Mouse (Mus musculus) midbrain, embryonic 14.5 days (tissue): ENCODE results near the gene Atp6ap1l. TPM values are rescaled to one million over a fixed set of nuclear protein-coding genes. Genes with fewer than 3 reads are reported as not detected.
"Not testable (repeated sequence)": the region's sequence is repeated elsewhere in the genome, so short reads cannot be mapped to it uniquely, and the experiment has no call there.

Experiments used
- ATAC-seq: fragments of 200-750 bp; cut with Nextera tagmentation; 2 replicates; pipeline ENCODE4 v1.8.0; 2017; ENCODE audit warnings: moderate number of reproducible peaks, moderate library complexity; ENCODE audit not compliant: low FRiP score, low TSS enrichment
- DNase-seq: peaks from one replicate; pipeline ENCODE4 v3.0.0-alpha.2; 2015
- H3K27ac ChIP-seq: fragments of 300-500 bp; sonication (generic); replicated peaks from 2 replicates; pipeline ENCODE4 v1.5.1; 2014; ENCODE audit warnings: mild to moderate bottlenecking, low read depth, low read length, moderate library complexity
- H3K27me3 ChIP-seq: fragments of 300-500 bp; sonication (generic); 2 replicates; pipeline ENCODE4 v1.6.1; 2014; ENCODE audit warnings: low read length, control low read depth, mixed read lengths; ENCODE audit not compliant: control insufficient read depth, insufficient read depth
- H3K36me3 ChIP-seq: fragments of 300-500 bp; sonication (generic); 2 replicates; pipeline ENCODE4 v1.6.1; 2014; ENCODE audit warnings: low read length, control low read depth; ENCODE audit not compliant: control insufficient read depth, insufficient read depth
- H3K4me1 ChIP-seq: fragments of 300-500 bp; sonication (generic); 2 replicates; pipeline ENCODE4 v1.6.1; 2014; ENCODE audit warnings: mild to moderate bottlenecking, antibody characterized with exemption, low read length, control low read depth; ENCODE audit not compliant: control insufficient read depth, insufficient read depth
- H3K4me2 ChIP-seq: fragments of 300-500 bp; sonication (generic); 2 replicates; pipeline ENCODE4 v1.6.1; 2014; ENCODE audit warnings: mild to moderate bottlenecking, low read length, moderate library complexity
- H3K4me3 ChIP-seq: fragments of 300-500 bp; sonication (generic); replicated peaks from 2 replicates; pipeline ENCODE4 v1.5.1; 2014; ENCODE audit warnings: low read depth, low read length
- H3K9ac ChIP-seq: fragments of 300-500 bp; sonication (generic); replicated peaks from 2 replicates; pipeline ENCODE4 v1.6.1; 2014; ENCODE audit warnings: mild to moderate bottlenecking, low read length, moderate library complexity
- H3K9me3 ChIP-seq: fragments of 300-500 bp; sonication (generic); 2 replicates; pipeline ENCODE4 v1.6.1; 2016; ENCODE audit warnings: low read length, control low read depth, mixed read lengths; ENCODE audit not compliant: control insufficient read depth
- WGBS: fragments of 180-500 bp; shearing (Covaris S2); extraction: QIAGEN DNeasy Blood & Tissue Kit; methylation state at CpG from one replicate; pipeline ENCODE4 v1.1.7; 2014; 5-methylcytosine and 5-hydroxymethylcytosine counted together
- polyA plus RNA-seq: library from polyadenylated mRNA; unstranded; fragments of >200 nt; fragmentation: Nextera tagmentation; extraction: Ambion mirVana; gene quantifications from 2 replicates; pipeline ENCODE4 v1.2.1, GENCODE M21; 2014

Gene Atp6ap1l
- polyA plus RNA-seq, 1 experiment from 2014 or later, result 0.91 TPM

DNA sequence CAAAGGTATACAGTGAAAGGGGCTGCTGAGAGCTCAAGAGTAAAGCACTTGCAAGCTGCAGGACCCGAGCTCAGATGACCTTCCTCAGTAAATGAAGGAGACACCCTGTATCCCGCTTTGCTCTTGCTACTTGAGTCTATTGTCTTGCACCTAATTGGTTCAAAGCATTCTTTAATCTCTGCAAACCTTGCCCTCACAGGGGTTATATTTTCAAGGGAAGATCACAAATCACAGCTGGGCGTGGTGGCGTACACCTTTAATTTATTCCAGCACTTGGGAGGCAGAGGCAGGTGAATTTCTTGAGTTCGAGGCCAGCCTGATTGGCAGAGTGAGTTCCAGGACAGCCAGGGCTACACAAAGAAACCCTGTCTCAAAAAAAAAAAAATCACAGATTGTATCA is 20.0 kb upstream of the Atp6ap1l start:
- H3K27ac ChIP-seq, result no peak overlapping the region
- H3K4me1 ChIP-seq, result peaks cover 6% of the 10 kb centered on the region; the same call in 1 of the 2 replicates
- H3K4me3 ChIP-seq, result no peak overlapping the region
- DNase-seq, result no peak
- no peak overlapping the region for H3K4me2 ChIP-seq
- no peak overlapping the region for H3K9ac ChIP-seq
- WGBS, result 89% methylated on average over 5 of the region's 5 CpGs
- H3K27me3 ChIP-seq, result no peaks in the 10 kb centered on the region
- peaks cover 41% of the 10 kb centered on the region for H3K36me3 ChIP-seq
- no peaks in the 10 kb centered on the region for H3K9me3 ChIP-seq
- no peak for ATAC-seq

DNA sequence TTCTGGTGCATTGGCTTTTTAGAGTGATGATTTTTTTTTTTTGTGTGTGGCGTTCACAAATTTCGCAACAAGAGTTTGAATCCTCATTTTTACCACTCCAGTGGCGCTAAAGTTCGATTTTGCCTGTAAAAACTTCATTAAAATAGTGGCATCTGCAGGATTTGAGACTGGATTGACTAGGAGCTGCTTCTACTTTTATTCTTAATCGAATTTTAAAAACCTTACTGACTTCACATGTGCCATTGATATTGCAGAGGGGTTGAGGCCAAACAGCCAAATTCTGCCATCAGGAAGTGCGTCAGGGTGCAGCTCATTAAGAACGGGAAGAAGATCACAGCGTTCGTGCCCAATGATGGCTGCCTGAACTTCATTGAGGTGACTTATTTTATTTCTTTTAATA is 18.9 kb upstream of the Atp6ap1l start:
- peak overlapping the region; percentile 88 for H3K9ac ChIP-seq
- ATAC-seq, result no peak
- no peaks in the 10 kb centered on the region for H3K9me3 ChIP-seq
- H3K4me3 ChIP-seq, result peak overlapping the region; percentile 91
- WGBS, result 54% methylated on average over 9 of the region's 9 CpGs
- no peaks in the 10 kb centered on the region for H3K27me3 ChIP-seq
- H3K36me3 ChIP-seq, result peaks cover 40% of the 10 kb centered on the region
- peaks cover 6% of the 10 kb centered on the region; the same call in 1 of the 2 replicates for H3K4me1 ChIP-seq
- peak overlapping the region; percentile 73 for H3K4me2 ChIP-seq
- no peak for DNase-seq
- no peak overlapping the region for H3K27ac ChIP-seq

DNA sequence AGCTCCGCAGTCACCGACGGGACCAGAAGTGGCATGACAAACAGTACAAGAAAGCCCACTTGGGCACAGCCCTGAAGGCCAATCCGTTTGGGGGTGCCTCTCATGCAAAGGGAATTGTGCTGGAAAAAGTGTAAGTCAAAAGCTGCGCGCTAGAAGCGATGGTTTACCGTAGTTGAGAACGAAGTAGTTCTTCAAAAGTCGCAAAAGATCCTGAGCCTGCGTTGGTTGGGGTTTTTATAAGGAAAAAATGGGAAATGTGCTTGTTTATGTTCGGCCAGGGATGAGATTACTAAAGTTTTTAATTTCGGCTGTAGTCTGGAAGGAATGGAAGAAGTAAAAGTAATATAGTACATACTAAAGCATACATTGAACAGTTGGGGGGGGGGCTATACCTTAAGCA is 18.5 kb upstream of the Atp6ap1l start:
- DNase-seq, ATAC-seq, H3K27me3 ChIP-seq, H3K9me3 ChIP-seq, H3K4me1 ChIP-seq: not testable (repeated sequence)
- peak overlapping the region; percentile 88 for H3K9ac ChIP-seq
- peak overlapping the region; percentile 91 for H3K4me3 ChIP-seq
- peaks cover 36% of the 10 kb centered on the region for H3K36me3 ChIP-seq
- H3K27ac ChIP-seq, result peak overlapping the region; percentile 81; the same call in 1 of the 2 replicates
- H3K4me2 ChIP-seq, result peak overlapping the region; percentile 73
- 1% methylated on average over 13 of the region's 13 CpGs for WGBS

DNA sequence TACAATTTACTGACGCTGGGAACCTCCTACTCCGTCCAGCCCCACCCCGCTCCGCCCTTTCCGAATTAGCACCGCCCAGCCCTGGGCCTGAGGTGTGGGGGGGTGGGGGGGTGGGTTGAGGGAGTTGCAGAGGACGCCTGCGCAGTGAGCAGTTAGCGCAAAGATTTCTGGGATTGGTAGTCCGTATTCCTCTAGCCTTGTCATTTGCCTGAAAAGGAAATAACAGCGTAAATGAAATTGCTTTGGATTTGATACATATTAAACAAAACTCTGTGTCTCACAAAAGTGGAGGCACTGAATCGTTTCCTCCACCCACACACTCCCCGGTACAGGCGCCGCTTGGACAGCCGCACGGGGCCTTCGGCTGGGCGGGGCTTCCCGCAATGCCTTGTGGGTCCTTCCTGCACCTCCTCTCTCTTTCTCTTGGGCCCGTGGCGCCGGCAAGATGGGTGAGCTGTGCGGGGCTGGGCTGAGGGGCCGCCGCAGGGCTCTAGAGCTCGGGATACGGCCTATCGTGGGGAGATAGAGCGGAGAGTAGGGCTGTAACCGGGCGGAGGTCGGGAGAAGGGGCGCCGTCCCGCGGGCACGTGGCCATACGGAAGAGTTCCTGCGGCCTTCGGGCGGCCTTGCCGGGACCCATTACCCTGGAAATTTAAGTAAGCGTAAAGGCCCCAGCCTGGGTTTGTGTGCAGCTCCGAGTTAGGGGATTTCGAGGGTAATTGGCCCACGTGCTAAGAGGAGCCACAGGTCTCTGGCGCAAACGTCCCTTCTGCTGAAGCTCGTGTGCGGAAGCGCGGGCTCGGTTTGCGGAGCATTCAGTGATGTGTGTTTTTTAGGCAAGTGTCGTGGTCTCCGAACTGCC is 17.8 kb upstream of the Atp6ap1l start, which contains the start of gene Rps23:
Gene Rps23 (plus strand): TSS at position 208 of the 862 bp plus-strand sequence.
- H3K9ac ChIP-seq, result peak within 1 kb of the TSS; percentile 88
- H3K27ac ChIP-seq, result peak within 1 kb of the TSS; percentile 81
- WGBS, result under 1% methylated on average over 57 of the region's 57 CpGs
- DNase-seq, result peak; percentile 96
- H3K4me2 ChIP-seq, result peak within 1 kb of the TSS; percentile 73
- ATAC-seq, result peak; percentile 98
- peak within 1 kb of the TSS; percentile 91 for H3K4me3 ChIP-seq
- H3K4me1 ChIP-seq, result peaks cover 6% of the 10 kb centered on the region; the same call in 1 of the 2 replicates
- no peaks in the 10 kb centered on the region for H3K9me3 ChIP-seq
- H3K27me3 ChIP-seq, result no peaks in the 10 kb centered on the region
- H3K36me3 ChIP-seq, result peaks cover 34% of the 10 kb centered on the region

DNA sequence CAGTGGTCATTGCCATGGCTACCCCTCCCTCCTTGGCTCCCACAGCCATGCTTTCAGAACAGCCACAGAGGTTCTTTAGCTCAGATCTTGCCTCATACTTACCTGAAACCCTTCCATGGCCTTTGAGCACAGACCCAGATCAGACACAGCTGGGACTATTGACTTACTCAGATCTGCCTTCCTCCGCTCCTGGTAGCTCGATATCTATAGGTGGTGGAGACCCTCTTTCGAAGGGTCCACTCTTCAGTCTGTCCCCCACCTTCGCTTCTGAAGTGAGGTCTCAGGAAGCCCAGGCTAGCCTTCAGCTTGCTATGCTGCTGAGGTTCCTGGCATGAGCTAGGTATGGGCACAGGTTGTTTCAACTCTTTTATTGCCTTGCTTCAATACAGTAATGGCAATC is 9.6 kb upstream of the Atp6ap1l start:
- H3K4me1 ChIP-seq, result peaks cover 7% of the 10 kb centered on the region
- H3K36me3 ChIP-seq, result no peaks in the 10 kb centered on the region
- H3K4me2 ChIP-seq, result no peak overlapping the region
- 92% methylated on average over 4 of the region's 4 CpGs for WGBS
- no peak overlapping the region for H3K4me3 ChIP-seq
- H3K9me3 ChIP-seq, result no peaks in the 10 kb centered on the region
- H3K27ac ChIP-seq, result no peak overlapping the region
- no peaks in the 10 kb centered on the region for H3K27me3 ChIP-seq
- DNase-seq (no peak), ATAC-seq (no peak)
- no peak overlapping the region for H3K9ac ChIP-seq

DNA sequence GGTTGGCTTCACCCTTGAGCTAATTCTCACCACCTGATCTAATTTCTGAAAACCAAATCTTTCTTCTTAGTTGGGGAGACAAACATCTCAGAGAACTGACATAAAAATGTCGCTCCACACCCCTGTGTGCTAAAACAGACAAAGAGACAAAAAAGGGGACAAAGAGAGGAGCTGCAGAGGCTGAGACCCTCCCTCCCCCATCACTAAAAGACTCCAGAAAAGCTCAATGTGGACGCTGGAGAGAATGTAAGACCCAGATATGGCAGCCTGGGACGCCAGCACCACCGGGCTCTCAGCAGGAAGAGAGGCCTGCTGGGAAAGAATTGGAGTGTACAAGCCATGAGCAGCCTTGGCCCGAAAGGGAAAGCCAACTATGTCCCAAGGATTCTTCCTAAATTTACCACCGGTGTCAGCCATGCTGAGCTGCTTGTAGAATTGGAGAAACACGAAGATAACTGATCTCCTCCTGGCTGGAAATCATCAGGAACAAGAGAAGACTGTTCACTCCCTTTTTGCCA is 8.6 kb upstream of the Atp6ap1l start:
- peak; percentile 20 for DNase-seq
- H3K4me2 ChIP-seq, result 0 out of 2 replicates have a peak overlapping the region, but pooled peaks have one; percentile 9
- H3K9ac ChIP-seq, result no peak overlapping the region
- WGBS, result 35% methylated on average over 7 of the region's 7 CpGs
- H3K4me1 ChIP-seq, result peaks cover 7% of the 10 kb centered on the region
- no peak for ATAC-seq
- H3K4me3 ChIP-seq, result no peak overlapping the region
- H3K9me3 ChIP-seq, result no peaks in the 10 kb centered on the region
- peak overlapping the region; percentile 39 for H3K27ac ChIP-seq
- H3K27me3 ChIP-seq, result no peaks in the 10 kb centered on the region
- H3K36me3 ChIP-seq, result no peaks in the 10 kb centered on the region

DNA sequence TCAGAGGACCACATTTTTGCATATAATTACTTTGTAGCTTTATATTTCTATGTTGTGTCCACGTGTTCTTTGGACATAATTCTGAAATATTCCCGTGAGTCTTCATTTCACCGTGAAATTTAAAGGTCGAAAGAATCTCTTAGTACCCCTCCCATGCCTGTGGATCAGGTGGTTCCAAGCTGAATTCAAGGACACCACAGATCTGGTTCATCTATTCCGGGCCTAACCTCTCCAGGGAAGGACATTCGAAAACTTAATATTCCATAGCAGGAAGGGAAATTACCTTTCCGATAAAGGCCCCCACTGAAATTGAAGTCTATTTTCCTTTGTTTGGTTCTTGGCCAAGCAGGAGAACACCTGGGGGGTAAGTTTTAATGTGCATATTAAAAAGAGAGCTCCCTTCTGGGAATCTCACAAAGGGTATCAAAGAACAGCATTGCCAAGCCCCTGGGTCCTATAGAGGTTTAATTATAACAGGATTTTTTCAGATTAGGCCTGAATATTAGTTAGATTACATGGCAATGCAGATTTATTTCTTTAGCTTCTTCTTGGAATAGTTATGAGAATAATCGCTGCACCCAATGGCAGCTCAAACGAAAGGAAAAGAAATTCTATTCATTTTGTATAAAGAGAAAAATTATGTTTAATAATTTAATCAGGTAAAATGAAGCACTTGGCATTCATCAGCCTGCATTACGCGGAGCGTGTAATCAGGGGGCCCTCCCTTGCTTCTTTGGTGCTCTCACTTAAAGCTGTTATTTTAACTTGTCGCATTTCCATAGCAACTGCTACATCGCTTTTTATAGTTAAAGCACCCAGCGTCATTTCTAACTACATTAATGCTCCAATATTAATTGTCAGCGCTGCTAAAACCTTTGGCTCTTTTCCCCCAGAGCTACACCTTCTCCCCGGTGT is 7.9 kb upstream of the Atp6ap1l start:
- DNase-seq, result peak; percentile 54

DNA sequence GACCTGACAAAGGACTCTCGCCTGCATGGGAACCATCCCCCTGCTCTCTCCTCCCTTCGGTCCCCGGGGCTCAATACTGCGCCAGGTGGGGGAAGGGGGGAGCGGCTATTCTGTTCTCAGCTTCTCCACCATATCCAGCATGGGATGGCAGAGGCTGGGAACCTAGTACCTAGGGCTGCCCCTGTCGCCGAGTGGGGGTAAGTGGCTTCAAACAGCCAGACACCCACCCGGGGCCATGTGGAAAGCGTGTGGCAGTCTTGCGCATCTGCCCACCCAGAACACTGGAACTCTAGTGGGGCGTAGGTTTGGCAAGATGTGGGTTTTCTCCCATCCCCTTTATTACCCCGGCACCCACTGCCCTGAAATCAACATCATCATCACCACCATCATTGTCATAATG is 2.2 kb upstream of the Atp6ap1l start:
- WGBS, result 88% methylated on average over 12 of the region's 12 CpGs
- Histone ChIP-seq H3K9me3 (no peaks in the 10 kb centered on the region), H3K27me3 (no peaks in the 10 kb centered on the region), H3K36me3 (no peaks in the 10 kb centered on the region), H3K4me1 (no peaks in the 10 kb centered on the region), H3K27ac (no peak overlapping the region), H3K4me3 (no peak overlapping the region), H3K4me2 (no peak overlapping the region), H3K9ac (no peak overlapping the region)
- ATAC-seq (no peak), DNase-seq (no peak)

More for the DNA sequence above, 7.9 kb upstream of the Atp6ap1l start:
- no peaks in the 10 kb centered on the region for H3K36me3 ChIP-seq
- peak overlapping the region; percentile 39 for H3K27ac ChIP-seq
- ATAC-seq, result peak; percentile 62
- peaks cover 7% of the 10 kb centered on the region for H3K4me1 ChIP-seq
- H3K4me2 ChIP-seq, result no peak overlapping the region
- no peaks in the 10 kb centered on the region for H3K9me3 ChIP-seq
- H3K4me3 ChIP-seq, result no peak overlapping the region
- no peak overlapping the region for H3K9ac ChIP-seq
- no peaks in the 10 kb centered on the region for H3K27me3 ChIP-seq
- WGBS, result 40% methylated on average over 17 of the region's 17 CpGs
